Mouse (Mus musculus) common myeloid progenitor, adult 5-6 weeks (primary cell): ENCODE results near the gene Adgrf2. TPM values are rescaled to one million over a fixed set of nuclear protein-coding genes. Genes with fewer than 3 reads are reported as not detected.

Source experiments
- ATAC-seq: replicated peaks from 2 replicates; pipeline ENCODE4 v1.8.0; 2016; ENCODE audit warnings: low read depth, mild to moderate bottlenecking, moderate TSS enrichment, inconsistent platforms; ENCODE audit not compliant: poor library complexity, severe bottlenecking
- total RNA-seq: library from RNA; stranded (forward); fragments of 200-1000, 187-1606 nt; gene quantifications from 2 replicates; pipeline ENCODE4 v1.2.3, GENCODE M21; 2017

The Adgrf2 gene
- total RNA-seq: not detected in 2 replicates

GRCm38 (mm10) chr17:42741801-42742217 lies at the start of gene Adgrf2:
Gene Adgrf2, minus strand, starts transcription at chr17:42742179.
- ATAC-seq: no peak

- no peak for ATAC-seq
These were observed 48.8 kb upstream of the Adgrf2 start for GRCm38 (mm10) chr17:42790787-42791186.

DNA sequence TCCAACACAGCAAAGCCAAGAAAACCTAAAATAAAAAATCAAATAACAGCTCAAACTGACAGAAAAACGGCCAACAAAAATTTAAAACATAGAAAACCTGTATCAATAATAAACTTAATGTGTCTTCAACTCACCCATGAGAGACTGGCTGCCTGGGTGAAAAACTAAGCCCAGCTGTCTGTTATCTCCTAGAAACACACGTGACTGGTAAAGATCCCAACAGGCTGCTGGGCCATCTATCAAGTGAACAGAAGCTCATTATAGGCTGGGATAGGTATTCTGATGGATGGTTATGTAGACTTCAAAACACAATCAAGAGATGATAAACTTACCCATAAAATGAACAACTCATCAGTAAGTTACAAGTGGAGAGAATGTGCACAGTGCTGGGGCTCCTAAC lies 47.7 kb upstream of the Adgrf2 start:
- no peak for ATAC-seq

- no peak for ATAC-seq
These were observed 46.9 kb upstream of the Adgrf2 start for GRCm38 (mm10) chr17:42788686-42789453.

GRCm38 (mm10) chr17:42782156-42782757 lies 40.3 kb upstream of the Adgrf2 start:
- peak; percentile 91 for ATAC-seq

DNA sequence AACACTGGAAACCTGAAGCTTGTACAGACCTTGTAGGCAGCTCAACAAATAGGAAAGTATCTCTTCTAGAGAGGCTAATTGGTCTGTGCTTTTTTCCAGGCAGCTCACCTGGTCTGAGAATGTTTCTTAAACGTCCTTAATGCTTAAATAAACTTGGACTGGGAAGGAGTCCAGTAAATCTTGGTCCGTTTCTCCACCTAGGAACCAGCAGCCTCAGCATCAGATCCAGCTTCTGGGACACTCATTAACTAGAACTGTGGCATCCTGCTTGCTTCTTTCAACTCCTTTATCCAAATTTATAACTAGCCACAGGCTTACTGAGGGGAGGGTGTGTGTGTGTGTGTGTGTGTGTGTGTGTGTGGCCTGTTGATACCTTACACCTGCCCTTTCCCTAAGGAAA lies 11.8 kb upstream of the Adgrf2 start:
- ATAC-seq: no peak

GRCm38 (mm10) chr17:42752173-42752572 lies 10.2 kb upstream of the Adgrf2 start:
- no peak for ATAC-seq

DNA sequence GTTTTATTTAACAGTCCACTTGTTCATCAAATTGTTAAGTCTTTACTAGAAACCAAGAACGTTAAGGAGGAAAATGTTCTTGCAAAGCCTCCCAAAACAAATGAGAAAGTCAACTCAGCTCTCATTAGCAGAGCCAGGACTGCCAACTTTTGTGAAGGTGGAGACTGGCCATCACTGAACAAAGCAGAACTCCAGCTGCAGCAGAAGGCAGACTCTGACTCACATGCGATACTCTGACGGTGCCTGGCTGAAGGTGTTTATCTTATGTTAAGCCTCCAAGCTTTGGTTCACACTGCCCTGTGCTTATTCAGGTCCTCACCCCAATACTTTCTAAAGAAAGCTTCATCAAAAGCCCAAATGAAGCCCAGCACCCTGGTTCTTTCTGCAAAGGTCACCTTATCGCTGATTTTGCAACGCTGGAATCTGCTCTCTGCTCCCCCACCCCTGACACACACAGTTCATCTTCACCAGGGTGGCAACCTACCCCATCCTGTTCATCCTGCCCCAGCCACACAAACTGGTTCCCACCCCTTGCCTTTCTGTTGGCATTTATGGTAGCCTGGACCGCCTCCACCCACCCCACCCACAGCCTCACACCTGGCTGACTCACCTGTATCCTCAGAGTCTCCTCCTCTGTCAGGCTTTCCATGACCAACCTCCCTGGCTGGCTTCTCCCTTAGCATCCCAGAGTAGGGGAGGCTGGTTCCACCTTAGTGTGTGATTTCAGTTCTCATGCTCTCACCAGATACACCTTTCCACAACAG lies 3.9 kb upstream of the Adgrf2 start:
- no peak for ATAC-seq

DNA sequence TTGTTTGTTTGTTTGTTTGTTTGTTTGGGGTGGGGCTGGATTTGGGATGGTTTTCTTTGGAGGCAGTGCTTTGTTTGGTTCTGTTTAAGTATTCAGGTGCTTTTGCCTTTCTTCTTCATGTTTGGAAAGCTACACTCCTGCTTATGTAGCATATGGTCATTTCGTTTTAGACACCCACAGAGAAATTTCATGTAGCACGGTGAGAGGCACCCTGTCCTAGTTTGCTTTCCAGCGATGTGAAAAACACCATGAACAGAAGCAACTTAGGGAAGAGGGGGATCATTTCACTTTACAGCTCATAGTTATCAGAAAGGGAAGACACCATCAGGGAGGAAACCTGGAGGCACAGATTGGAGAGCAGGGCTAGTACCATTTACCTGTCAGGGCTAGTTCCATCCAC lies 844 bp upstream of the Adgrf2 start:
- ATAC-seq: no peak

DNA sequence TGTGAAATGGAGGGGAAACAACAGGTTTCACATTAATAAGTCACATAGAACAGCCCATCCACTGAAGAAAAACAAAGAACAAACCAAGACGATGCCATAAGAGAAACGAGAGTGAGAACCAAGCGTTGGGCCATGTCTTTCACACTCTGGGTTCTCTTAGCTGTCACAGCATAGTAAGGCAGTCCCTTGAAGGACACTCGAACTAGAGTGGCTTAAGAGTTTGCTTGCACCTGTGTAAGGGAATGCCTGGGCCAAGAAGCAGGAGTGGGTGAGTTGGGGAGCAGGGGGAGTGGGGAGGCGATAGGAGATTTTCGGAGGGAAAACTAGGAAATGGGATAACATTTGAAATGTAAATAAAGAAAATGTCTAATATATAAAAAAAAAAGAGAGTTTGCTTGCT lies 3.2 kb downstream of the Adgrf2 start:
- ATAC-seq: no peak

- 0 out of 2 replicates have a peak, but pooled peaks have one; percentile 39 for ATAC-seq
These were observed 24.8 kb downstream of the Adgrf2 start for GRCm38 (mm10) chr17:42717161-42717560.

- no peak for ATAC-seq
These were observed 27.0 kb downstream of the Adgrf2 start for GRCm38 (mm10) chr17:42714991-42715390.

GRCm38 (mm10) chr17:42710717-42711116 lies 31.3 kb downstream of the Adgrf2 start:
- ATAC-seq: no peak

DNA sequence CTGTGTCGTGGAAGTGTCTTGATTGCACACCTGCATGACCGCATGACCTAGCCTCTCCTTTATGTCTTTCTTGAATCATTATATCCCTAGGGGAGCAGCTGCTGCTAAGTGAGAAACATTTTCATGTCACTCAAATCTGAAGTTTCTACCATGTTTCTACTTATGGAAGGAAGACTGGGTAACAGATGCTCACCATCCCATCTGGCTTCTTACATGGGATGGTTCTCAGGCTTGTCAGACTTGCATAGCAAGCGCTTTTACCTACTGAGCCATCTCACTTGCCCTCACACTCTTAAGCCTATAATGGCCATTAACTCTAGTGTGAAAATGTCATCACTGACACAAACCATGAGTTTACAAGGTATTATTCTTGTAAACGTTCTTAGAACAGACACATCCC lies 36.4 kb downstream of the Adgrf2 start:
- no peak for ATAC-seq

GRCm38 (mm10) chr17:42702198-42702597 lies 39.8 kb downstream of the Adgrf2 start:
- no peak for ATAC-seq

DNA sequence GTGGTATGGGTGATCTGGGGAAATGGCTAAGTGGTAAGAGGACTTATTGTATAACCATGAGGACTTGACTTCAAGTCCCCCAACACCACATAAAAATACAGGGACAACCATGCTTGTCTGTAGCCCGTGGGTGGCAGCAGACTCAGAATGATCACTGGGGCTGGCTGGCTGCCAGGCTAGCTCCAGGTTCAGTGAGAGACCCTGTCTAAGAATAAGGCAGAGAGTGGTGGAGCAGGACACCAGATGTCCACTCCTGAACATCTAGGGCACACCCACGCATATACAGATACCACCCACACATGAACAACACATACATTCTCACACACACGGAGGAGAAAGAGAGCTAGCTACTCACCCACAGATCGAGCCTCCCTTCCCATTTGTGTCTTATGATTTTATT lies 47.2 kb downstream of the Adgrf2 start:
- ATAC-seq: no peak

GRCm38 (mm10) chr17:42692136-42692535 lies 49.8 kb downstream of the Adgrf2 start, which contains the start of gene Adgrf4:
Gene Adgrf4, minus strand, starts transcription at chr17:42692284.
- ATAC-seq: no peak

DNA sequence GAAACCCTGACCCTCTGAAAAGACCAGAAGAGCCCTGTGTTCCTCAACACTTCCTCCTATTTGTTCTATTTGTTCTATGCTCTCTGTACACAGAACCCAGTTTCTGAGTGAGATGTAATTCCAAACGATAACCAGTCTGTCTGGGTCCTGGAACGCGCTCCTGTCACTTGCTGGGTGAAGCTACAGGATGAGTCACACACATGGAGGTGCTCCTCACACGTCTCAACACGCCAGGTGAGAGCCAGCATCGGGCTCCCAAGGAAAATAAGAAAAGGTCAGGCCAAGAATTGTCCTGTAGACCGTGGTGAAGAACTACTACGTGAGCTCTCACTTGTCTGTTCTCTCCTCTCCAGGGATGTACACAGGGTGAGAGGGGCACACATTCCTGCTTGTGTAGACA lies 51.4 kb downstream of the Adgrf2 start:
- ATAC-seq: no peak
